Mouse (Mus musculus) myocyte (in vitro differentiated cells): ENCODE results near the gene Tada2a.

Experiments used
- CEBPB ChIP-seq: IDR thresholded peaks from 2 replicates; pipeline ENCODE4 v1.6.1; 2011; ENCODE audit warnings: mild to moderate bottlenecking, moderate library complexity; ENCODE audit not compliant: poor library complexity, insufficient read depth, severe bottlenecking
- E2F4 ChIP-seq: IDR thresholded peaks from one replicate; pipeline ENCODE4 v1.6.1; 2011; ENCODE audit warnings: mild to moderate bottlenecking, control low read depth, moderate library complexity; ENCODE audit not compliant: insufficient read depth
- MAX ChIP-seq: IDR thresholded peaks from one replicate; pipeline ENCODE4 v1.6.1; 2011; ENCODE audit warnings: low read depth, mild to moderate bottlenecking, control low read depth
- MYOD1 ChIP-seq, 3 experiments: IDR thresholded peaks; one replicate each; pipeline ENCODE4 v1.6.1; 2011; ENCODE audit warnings: control low read depth in 2 of 3, low read depth in 2 of 3, mild to moderate bottlenecking in 2 of 3, moderate library complexity in 1 of 3; ENCODE audit not compliant: insufficient read length in 2 of 3, control insufficient read depth in 1 of 3
- POLR2A ChIP-seq: IDR thresholded peaks from one replicate; pipeline ENCODE4 v1.6.1; 2011; ENCODE audit warnings: low read depth, mild to moderate bottlenecking, control low read depth, moderate library complexity; ENCODE audit not compliant: insufficient read length
- POLR2AphosphoS2 ChIP-seq: IDR thresholded peaks from one replicate; pipeline ENCODE4 v1.6.1; 2011; ENCODE audit warnings: low read depth, control low read depth; ENCODE audit not compliant: insufficient read length
- USF1 ChIP-seq: IDR thresholded peaks from one replicate; pipeline ENCODE4 v1.6.1; 2011; ENCODE audit warnings: low read depth, mild to moderate bottlenecking, control low read depth, moderate library complexity

DNA sequence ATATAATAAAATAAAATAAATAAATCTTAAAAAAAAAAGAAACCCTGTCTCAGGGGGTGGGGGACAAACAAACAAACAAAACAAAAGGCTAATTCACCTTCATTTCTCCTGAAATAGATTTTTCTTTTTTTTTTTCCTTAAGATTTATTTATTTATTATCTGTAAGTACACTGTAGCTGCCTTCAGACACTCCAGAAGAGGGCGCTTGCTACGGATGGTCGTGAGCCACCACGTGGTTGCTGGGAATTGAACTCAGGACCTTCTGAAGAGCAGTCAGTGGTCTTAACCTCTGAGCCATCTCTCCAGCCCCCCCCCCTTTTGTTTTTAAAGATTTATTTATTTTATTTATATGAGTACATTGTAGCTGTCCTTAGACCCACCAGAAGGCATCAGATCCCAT, 1.4 kb downstream of the Tada2a start:
- no peak for TF ChIP-seq E2F4
- no peak for TF ChIP-seq CEBPB
- no peak for TF ChIP-seq POLR2AphosphoS2
- TF ChIP-seq POLR2A = no peak
- TF ChIP-seq MAX = no peak
- TF ChIP-seq USF1 = no peak
- TF ChIP-seq MYOD1 (IDR thresholded peaks at IDR 0.05; ENCODE audit: control insufficient read depth in 1 of 3, insufficient read length in 2 of 3, low read depth in 2 of 3) = no peak
